Mouse (Mus musculus): ENCODE data around the gene Trex1. TPM values are rescaled to one million over a fixed set of nuclear protein-coding genes. Genes with fewer than 3 reads are reported as not detected.

Trex1 gene
- total RNA-seq, 1 experiment: 7.4 TPM

DNA sequence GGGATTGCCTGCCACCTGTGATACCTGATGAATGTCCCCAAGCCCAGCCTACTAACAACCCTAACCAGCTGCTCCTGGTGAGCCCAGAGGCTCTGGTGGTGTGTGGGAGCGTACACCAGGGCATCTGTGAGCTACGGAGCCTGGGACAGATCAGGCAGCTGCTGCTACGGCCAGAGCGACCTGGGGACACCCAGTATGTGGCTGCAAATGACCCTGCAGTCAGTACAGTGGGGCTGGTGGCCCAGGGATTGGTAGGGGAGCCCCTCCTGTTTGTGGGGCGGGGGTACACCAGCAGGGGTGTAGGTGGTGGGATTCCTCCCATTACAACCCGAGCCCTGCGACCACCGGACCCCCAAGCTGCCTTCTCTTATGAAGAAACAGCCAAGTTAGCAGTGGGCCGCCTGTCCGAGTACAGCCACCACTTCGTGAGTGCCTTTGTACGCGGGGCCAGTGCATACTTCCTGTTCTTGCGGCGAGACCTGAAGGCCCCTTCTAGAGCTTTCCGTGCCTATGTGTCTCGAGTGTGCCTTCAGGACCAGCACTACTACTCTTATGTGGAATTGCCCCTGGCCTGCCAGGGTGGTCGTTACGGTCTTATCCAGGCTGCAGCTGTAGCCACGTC is 40.9 kb upstream of the Trex1 start:
- Histone ChIP-seq H3K4me1 (ENCODE audit: control insufficient read depth in 2 of 2, insufficient read depth in 2 of 2, low read length in 2 of 2, poor library complexity in 1 of 2) (peaks cover 0 to 9% of the 10 kb centered on the region in 2 experiments; a peak in 1 of 4 replicates), H3K4me3 (ENCODE audit: insufficient read depth in 1 of 2, low read depth in 1 of 2, low read length in 2 of 2, poor library complexity in 1 of 2, severe bottlenecking in 1 of 2) (no peak overlapping the region), H3K36me3 (ENCODE audit: control insufficient read depth, insufficient read depth, low read length, poor library complexity, severe bottlenecking) (peaks cover 35% of the 10 kb centered on the region; the same call in 1 of the 2 replicates), H3K9me3 (ENCODE audit: control insufficient read depth, insufficient read depth, low read depth, low read length) (no peaks in the 10 kb centered on the region), H3K27ac (ENCODE audit: insufficient read depth, low read depth, low read length, poor library complexity, severe bottlenecking) (no peak overlapping the region), H3K9ac (ENCODE audit: insufficient read depth, low read depth, low read length, poor library complexity, severe bottlenecking) (no peak overlapping the region)
- no peak for DNase-seq (ENCODE audit: low read depth, low spot score)
- no peak for TF ChIP-seq MAFK (IDR thresholded peaks at IDR 0.05; ENCODE audit: insufficient read depth, low read depth, low read length)
- no peak for TF ChIP-seq HCFC1 (IDR thresholded peaks at IDR 0.05; ENCODE audit: borderline replicate concordance, insufficient read depth, low read length)
- in situ Hi-C loops (cut with MboI; ENCODE audit: low sequenced_read_pairs in 2 of 2, unreplicated experiment in 2 of 2): no loop called here

DNA sequence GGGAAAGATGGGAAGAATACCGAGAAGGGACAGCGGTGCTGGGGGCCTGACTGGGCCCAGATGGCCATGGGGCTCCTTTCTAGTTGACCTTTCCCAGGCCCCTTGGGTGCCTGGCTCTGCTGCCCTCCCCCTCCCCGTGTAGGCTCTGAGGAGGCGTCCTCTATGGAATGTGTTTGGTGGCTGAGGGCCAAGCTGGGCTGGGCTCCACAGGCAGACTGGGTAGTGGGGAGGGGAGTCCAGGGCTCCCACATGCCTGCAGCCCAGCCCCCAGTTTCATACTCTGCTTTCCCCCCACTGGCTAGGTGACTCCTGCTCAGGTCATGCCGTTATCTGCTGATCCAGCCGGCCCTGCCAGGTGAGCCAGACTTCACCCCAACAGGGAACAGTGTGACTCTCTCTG is 39.4 kb upstream of the Trex1 start:
- no peak overlapping the region for H3K9ac ChIP-seq (ENCODE audit: insufficient read depth, low read depth, low read length, poor library complexity, severe bottlenecking)
- in situ Hi-C loops (cut with MboI; ENCODE audit: low sequenced_read_pairs in 2 of 2, unreplicated experiment in 2 of 2): no loop called here
- peaks cover 0 to 11% of the 10 kb centered on the region in 2 experiments; a peak in 1 of 4 replicates for H3K4me1 ChIP-seq (ENCODE audit: control insufficient read depth in 2 of 2, insufficient read depth in 2 of 2, low read length in 2 of 2, poor library complexity in 1 of 2)
- H3K9me3 ChIP-seq (ENCODE audit: control insufficient read depth, insufficient read depth, low read depth, low read length): no peaks in the 10 kb centered on the region
- H3K4me3 ChIP-seq (ENCODE audit: insufficient read depth in 1 of 2, low read depth in 1 of 2, low read length in 2 of 2, poor library complexity in 1 of 2, severe bottlenecking in 1 of 2): no peak overlapping the region
- H3K36me3 ChIP-seq (ENCODE audit: control insufficient read depth, insufficient read depth, low read length, poor library complexity, severe bottlenecking): peaks cover 26% of the 10 kb centered on the region; the same call in 1 of the 2 replicates
- TF ChIP-seq ZNF384 (IDR thresholded peaks at IDR 0.05; ENCODE audit: low read depth, low read length) (no peak), ZC3H11A (IDR thresholded peaks at IDR 0.05; ENCODE audit: borderline replicate concordance, low read depth, low read length) (no peak), CHD2 (IDR thresholded peaks at IDR 0.05; ENCODE audit: low read depth, low read length) (no peak), HCFC1 (IDR thresholded peaks at IDR 0.05; ENCODE audit: borderline replicate concordance, insufficient read depth, low read length) (no peak), MAFK (IDR thresholded peaks at IDR 0.05; ENCODE audit: insufficient read depth, low read depth, low read length) (no peak)
- no peak overlapping the region for H3K27ac ChIP-seq (ENCODE audit: insufficient read depth, low read depth, low read length, poor library complexity, severe bottlenecking)
- no peak for DNase-seq (ENCODE audit: low read depth, low spot score)

DNA sequence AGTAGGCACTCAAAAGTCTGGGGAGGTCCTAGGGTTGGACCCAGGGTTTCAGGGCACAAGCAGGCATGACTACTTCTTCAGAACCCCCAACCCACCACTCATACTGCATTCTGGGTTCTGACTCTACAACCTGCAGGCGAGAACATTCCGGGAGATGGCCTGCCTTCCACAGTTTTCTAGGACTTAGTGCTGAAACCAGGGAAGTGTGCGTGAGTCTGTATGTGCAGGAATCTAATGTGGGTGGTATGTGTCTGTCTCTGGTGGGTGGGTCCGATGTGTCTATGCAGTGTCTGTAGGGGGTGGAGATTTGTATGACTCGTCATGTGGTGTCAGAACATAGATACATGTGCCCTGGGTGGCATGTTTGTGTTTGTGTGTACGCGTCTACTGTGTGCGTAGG is 38.8 kb upstream of the Trex1 start:
- H3K27ac ChIP-seq (ENCODE audit: insufficient read depth, low read depth, low read length, poor library complexity, severe bottlenecking): no peak overlapping the region

DNA sequence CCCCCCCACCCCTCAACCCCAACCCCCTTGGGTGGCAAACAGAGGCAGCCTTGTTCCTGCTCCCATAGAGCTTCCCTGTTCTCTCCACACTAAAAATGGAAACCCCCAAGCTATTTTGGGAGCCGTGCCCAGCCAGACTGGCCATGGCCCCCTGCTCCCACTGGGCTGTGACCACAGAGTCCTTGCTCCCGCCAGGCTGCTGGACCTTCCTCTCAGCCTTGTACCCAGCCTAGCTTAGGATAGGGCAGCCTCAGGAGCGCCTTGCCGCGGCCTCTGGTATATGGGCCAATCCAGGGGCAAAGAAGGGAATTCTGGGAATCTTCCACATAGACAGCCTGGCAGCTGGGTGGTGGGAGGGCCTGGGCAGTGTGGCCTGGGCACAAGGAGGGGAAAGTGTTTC is 38.3 kb upstream of the Trex1 start:
- H3K27ac ChIP-seq (ENCODE audit: insufficient read depth, low read depth, low read length, poor library complexity, severe bottlenecking): no peak overlapping the region
- no peaks in the 10 kb centered on the region for H3K9me3 ChIP-seq (ENCODE audit: control insufficient read depth, insufficient read depth, low read depth, low read length)
- in situ Hi-C loops (cut with MboI; ENCODE audit: low sequenced_read_pairs in 2 of 2, unreplicated experiment in 2 of 2): no loop called here
- no peak overlapping the region for H3K4me3 ChIP-seq (ENCODE audit: insufficient read depth in 1 of 2, low read depth in 1 of 2, low read length in 2 of 2, poor library complexity in 1 of 2, severe bottlenecking in 1 of 2)
- DNase-seq (ENCODE audit: low read depth, low spot score): no peak
- no peak for TF ChIP-seq CHD2 (IDR thresholded peaks at IDR 0.05; ENCODE audit: low read depth, low read length)
- TF ChIP-seq MAFK (IDR thresholded peaks at IDR 0.05; ENCODE audit: insufficient read depth, low read depth, low read length): no peak
- TF ChIP-seq HCFC1 (IDR thresholded peaks at IDR 0.05; ENCODE audit: borderline replicate concordance, insufficient read depth, low read length): no peak
- TF ChIP-seq ZNF384 (IDR thresholded peaks at IDR 0.05; ENCODE audit: low read depth, low read length): no peak
- no peak for TF ChIP-seq ZC3H11A (IDR thresholded peaks at IDR 0.05; ENCODE audit: borderline replicate concordance, low read depth, low read length)
- H3K9ac ChIP-seq (ENCODE audit: insufficient read depth, low read depth, low read length, poor library complexity, severe bottlenecking): no peak overlapping the region
- H3K4me1 ChIP-seq (ENCODE audit: control insufficient read depth in 2 of 2, insufficient read depth in 2 of 2, low read length in 2 of 2, poor library complexity in 1 of 2): peaks cover 0 to 18% of the 10 kb centered on the region in 2 experiments; a peak in 1 of 4 replicates
- H3K36me3 ChIP-seq (ENCODE audit: control insufficient read depth, insufficient read depth, low read length, poor library complexity, severe bottlenecking): peaks cover 20% of the 10 kb centered on the region; the same call in 1 of the 2 replicates

More for the DNA sequence above, 38.8 kb upstream of the Trex1 start:
- Histone ChIP-seq H3K9ac (ENCODE audit: insufficient read depth, low read depth, low read length, poor library complexity, severe bottlenecking) (no peak overlapping the region), H3K4me3 (ENCODE audit: insufficient read depth in 1 of 2, low read depth in 1 of 2, low read length in 2 of 2, poor library complexity in 1 of 2, severe bottlenecking in 1 of 2) (no peak overlapping the region), H3K36me3 (ENCODE audit: control insufficient read depth, insufficient read depth, low read length, poor library complexity, severe bottlenecking) (peaks cover 20% of the 10 kb centered on the region; the same call in 1 of the 2 replicates), H3K4me1 (ENCODE audit: control insufficient read depth in 2 of 2, insufficient read depth in 2 of 2, low read length in 2 of 2, poor library complexity in 1 of 2) (peaks cover 0 to 15% of the 10 kb centered on the region in 2 experiments; a peak in 1 of 4 replicates), H3K9me3 (ENCODE audit: control insufficient read depth, insufficient read depth, low read depth, low read length) (no peaks in the 10 kb centered on the region)
- DNase-seq (ENCODE audit: low read depth, low spot score): no peak
- in situ Hi-C loops (cut with MboI; ENCODE audit: low sequenced_read_pairs in 2 of 2, unreplicated experiment in 2 of 2): no loop called here
- TF ChIP-seq ZNF384 (IDR thresholded peaks at IDR 0.05; ENCODE audit: low read depth, low read length): no peak
- no peak for TF ChIP-seq ZC3H11A (IDR thresholded peaks at IDR 0.05; ENCODE audit: borderline replicate concordance, low read depth, low read length)
- no peak for TF ChIP-seq CHD2 (IDR thresholded peaks at IDR 0.05; ENCODE audit: low read depth, low read length)
- TF ChIP-seq HCFC1 (IDR thresholded peaks at IDR 0.05; ENCODE audit: borderline replicate concordance, insufficient read depth, low read length): no peak
- TF ChIP-seq MAFK (IDR thresholded peaks at IDR 0.05; ENCODE audit: insufficient read depth, low read depth, low read length): no peak

Data from ES-E14 (cell line).